Mouse (Mus musculus): ENCODE measurements around the gene Mdc1. TPM values are rescaled to one million over a fixed set of nuclear protein-coding genes. Genes with fewer than 3 reads are reported as not detected.
A peak's percentile ranks its signal among the peaks of the same experiment; 100 is the strongest.

Gene Mdc1
- total RNA-seq, 2 experiments from 2014 or later = 17.6 to 17.7 TPM

DNA sequence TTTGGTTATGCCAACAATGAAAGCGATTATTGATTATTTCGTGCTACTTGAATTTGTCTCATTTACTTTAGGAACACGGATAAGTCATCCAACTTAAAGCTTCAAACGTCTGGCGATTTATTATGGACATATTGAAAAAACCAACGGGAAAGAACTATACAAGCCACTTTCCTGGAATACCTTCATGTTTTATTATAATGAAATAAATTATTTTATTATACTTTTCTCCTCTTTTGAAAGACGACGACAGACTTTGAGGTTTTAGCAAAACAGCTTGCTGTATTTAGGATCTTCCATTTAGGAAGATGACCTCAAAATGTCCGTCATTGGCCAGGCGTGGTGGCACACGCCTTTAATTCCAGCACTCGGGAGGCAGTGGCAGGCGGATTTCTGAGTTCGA, 754 bp upstream of the Mdc1 start:
- DNase-seq (ENCODE audit: low spot score in 2 of 2) = no peak

DNA sequence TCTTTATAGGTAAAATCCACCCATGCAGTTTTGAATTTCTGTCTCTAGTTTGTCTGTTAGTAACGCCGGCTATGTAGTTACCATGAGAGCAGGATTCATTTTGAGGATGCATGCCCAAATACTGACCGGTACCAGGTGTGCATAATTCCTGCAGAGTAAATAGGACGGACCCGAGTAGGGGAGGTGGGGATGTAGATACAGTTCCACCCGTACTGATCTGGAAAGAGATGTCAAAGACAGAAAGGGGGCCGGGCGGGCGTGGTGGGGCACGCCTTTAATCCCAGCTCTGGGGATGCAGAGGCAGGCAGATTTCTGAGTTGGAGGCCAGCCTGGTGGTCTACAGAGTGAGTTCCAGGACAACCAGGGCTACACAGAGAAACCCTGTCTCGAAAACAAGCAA, 691 bp downstream of the Mdc1 start:
- DNase-seq (ENCODE audit: low spot score in 2 of 2) = no peak

DNA sequence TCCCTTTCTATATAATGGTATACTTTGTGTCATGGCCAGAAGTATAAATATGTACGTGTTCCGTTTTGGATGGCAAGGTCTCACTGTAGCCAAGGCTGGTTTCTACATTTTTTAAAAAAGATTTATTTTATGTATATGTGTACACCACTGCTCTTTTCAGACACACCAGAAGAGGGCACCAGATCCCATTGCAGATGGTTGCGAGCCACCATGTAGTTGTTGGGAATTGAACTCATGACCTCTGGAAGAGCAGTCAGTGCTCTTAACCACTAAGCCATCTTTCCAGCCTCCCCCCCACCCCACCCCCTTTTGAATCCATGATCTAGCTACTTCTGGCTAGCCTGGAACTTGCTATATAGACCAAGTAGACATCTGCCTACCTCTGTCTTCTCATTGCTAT, 2.2 kb downstream of the Mdc1 start:
- no peak for DNase-seq (ENCODE audit: low spot score in 2 of 2)

- peak; percentile 44 to 52 for DNase-seq (ENCODE audit: low spot score in 2 of 2)
Measured at GRCm38 (mm10) chr17:35848112-35848511, 6.8 kb downstream of the Mdc1 start.

- DNase-seq (ENCODE audit: low spot score in 2 of 2) = no peak
Measured at GRCm38 (mm10) chr17:35850974-35851373, 9.7 kb downstream of the Mdc1 start.

DNA sequence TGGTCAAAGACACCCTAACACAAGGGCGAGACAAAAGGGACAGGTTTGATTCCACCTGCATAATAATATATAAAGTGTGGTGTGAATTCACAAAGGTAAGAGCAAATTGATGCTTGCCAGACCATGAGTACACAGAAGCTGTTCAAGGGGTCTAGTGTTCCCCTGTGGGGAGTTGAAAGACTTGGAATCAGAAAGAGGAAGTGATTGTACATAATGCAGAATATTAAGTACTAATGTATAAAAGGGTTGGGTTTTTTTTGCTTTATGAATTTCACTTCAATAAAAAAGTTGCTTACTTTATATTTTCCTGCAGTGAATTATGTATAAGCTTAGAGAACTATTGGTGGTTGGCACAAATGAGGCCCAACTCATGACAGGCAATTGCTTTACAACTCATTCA, 18.1 kb downstream of the Mdc1 start:
- no peak for DNase-seq (ENCODE audit: low spot score in 2 of 2)

- DNase-seq (ENCODE audit: low spot score in 2 of 2) = no peak
Measured at GRCm38 (mm10) chr17:35859835-35860234, 18.5 kb downstream of the Mdc1 start.

DNA sequence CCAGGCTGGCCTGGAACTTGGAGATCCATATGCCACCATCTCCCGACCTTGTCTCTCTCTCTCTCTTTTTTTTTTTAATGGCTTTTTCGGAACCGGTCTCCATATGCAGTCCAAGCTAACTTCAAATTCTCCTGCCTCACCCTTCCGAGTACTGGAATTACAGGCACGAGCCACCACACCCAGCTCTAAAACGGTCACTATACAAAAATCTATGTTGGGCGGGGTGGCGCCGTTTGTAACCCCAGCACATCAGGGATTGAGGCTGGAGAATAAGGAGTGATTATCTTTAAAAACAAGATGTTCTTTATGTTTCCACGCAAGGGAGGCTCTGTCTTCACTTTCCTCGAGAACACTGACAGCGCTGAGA, 19.5 kb downstream of the Mdc1 start:
- no peak for DNase-seq (ENCODE audit: low spot score in 2 of 2)

- DNase-seq (ENCODE audit: low spot score in 2 of 2) = peak; percentile 88 to 92
Measured at GRCm38 (mm10) chr17:35861198-35861857, 20.0 kb downstream of the Mdc1 start, which contains the start of gene Nrm. TSS of gene Nrm (plus strand) at chr17:35861318.

GRCm38 (mm10) chr17:35864832-35865353, 23.6 kb downstream of the Mdc1 start:
- DNase-seq (ENCODE audit: low spot score in 2 of 2) = no peak

DNA sequence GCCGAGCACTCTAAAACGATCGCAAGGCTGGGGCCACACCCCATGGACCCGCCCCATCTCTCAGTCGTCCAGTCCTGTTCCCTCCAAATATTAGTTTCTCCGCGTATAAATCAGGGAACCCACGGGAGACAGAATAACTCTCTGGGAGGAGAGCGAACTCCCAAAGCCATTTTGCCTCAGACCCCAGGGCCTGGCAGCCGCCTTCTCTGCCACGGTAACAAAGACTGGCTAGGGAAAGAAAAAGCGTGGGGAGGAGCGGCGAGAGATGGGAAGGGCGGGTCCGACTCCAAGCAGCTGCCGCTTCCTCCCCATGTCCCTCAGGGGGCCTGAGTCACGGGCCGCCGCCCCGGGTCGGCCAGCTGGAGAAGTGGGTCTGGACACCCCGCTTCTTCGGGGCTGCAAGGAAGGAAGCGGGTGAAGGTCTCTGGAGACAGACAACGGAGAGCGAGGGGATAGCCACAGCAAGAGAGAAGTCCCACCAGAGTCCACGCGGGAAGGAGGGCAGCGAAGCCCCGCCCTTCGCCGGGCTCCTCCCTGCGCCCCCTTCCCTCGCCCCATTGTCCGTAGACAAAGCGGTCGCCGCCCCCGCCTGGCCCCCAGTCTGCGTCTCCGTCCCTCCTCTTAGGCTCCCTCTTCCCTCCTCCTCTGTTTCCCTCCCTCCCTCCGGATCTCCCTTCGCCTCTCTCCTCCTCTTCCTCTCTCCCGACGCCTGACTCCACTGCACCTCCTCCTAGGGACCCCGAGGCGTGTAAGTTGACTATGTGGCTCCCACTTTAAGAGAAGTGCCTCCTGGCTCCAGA, 24.4 kb downstream of the Mdc1 start, which contains the start of gene Ppp1r18:
Gene Ppp1r18, plus strand, starts transcription at position 113 of the 800 bp plus-strand sequence.
- no peak for DNase-seq (ENCODE audit: low spot score in 2 of 2)

GRCm38 (mm10) chr17:35866281-35866831, 25.0 kb downstream of the Mdc1 start:
- DNase-seq (ENCODE audit: low spot score in 2 of 2) = peak in 1 of 2 experiments; percentile 34

DNA sequence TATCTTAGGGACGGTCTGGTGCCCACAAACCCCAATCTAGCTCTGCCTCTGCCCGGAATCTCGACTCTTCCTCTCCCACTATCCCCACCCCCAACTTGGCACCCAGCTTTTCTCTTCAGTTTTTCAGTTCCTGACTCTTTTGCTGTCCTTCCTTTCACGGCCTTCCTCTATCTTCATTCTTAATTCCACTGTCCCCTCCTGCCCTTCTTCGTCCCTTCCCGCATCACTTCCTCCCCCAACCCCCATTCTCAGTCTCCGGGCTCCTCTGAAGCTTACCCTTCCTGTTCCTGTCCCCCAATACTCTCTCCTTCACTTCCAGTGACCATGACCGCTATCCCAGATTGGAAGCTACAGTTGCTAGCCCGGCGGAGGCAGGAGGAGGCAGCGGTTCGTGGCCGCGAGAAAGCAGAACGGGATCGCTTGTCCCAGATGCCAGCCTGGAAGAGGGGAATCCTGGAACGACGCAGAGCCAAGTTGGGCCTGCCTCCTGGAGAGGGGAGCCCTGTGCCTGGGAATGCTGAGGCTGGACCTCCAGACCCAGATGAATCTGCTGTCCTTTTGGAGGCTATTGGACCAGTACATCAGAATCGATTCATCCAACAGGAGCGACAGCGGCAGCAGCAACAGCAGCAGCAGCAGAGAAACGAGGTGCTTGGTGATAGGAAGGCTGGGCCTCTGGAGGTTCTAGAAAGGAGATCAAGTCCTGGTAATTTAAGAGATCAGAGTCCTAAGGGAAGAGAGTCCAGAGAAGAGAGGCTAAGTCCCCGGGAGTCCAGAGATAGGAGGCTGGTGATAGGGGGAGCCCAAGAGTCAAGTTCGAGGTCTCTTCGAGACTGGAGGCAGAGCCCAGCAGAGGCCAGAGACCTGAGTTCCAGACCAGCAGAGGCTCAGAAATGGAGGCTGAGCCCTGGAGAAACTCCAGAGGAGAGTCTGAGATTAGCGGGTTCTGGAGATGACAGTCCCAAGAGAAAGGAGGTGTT, 25.9 kb downstream of the Mdc1 start:
- no peak for DNase-seq (ENCODE audit: low spot score in 2 of 2)

DNA sequence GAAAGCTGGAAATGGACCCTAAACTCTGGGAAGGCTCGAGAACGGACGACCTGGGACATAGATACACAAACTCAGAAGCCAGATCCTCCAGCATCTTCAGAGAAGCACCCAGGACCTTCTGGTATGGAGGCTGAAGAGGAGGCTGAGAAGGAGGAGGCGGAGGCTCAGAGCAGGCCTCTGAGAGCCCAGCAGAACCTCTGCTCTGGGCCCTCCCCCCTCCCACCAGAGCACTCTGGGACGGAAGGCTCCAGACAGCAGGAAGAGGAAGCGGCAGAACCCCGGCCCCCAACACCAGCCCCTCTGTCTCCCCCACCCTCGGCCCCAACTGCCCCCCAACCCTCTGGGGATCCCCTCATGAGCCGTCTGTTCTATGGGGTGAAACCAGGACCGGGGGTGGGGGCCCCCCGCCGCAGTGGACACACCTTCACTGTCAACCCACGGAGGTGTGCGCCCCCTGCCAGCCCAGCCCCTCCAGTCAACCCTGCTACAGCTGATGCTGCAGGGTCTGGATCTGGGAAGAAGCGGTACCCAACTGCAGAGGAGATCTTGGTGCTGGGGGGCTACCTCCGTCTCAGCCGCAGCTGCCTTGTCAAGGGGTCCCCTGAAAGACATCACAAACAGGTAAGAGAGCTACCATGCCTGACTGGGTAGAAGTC, 27.0 kb downstream of the Mdc1 start:
- no peak for DNase-seq (ENCODE audit: low spot score in 2 of 2)

DNA sequence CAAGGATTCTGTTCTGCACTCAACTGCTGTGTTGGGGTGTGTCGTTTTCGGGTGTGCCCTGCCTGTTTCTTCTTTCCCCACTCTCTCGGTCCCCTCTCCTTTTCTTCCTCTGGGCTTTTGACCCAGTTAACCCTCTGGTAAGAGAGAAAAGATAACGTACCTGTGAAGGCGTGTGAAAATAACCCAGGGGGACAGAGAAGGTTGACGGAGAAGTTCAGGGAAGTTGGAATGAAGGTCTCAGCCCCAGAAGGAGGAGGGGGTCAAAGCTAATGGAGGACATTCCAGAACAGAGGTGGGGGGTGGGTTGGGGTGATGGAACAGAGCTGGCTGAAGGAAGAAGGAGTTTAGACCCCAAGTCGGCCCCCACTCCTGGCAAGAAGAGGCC, 27.6 kb downstream of the Mdc1 start:
- no peak for DNase-seq (ENCODE audit: low spot score in 2 of 2)

DNA sequence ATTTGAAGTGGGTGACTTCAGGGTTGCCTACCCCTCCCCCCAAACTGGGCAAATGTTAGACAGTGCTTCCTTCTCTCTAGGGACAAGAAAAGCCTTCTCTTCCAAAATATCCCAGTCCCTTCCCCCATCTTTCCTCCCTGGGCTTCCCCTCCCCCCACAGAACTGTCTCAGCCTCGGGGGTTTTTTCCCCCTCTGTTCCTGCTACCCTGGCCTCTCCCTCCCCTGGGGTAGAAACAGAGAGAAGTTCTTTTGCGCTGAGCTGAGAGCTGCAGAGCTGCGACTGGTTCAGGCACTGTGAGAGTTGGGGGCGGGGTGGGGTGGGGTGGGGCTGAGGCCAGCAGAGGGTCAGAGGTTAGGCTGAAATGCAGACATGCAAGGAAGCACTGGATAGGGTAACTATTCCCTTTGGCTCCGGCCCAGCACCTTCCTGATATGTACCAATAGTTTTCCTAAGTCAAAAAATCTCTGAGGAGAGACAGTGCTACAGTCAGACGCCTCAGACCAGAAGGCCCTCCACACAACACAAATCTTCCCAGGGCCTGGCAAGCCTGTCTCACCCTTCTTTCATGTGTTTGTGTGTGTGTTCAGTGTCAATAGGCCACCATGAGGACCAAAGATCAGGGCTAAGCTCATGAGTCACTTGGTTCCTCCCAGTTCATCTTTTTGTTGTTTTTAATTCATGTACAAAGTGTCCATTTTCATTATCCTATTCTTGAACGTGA, 28.2 kb downstream of the Mdc1 start:
- no peak for DNase-seq (ENCODE audit: low spot score in 2 of 2)

DNA sequence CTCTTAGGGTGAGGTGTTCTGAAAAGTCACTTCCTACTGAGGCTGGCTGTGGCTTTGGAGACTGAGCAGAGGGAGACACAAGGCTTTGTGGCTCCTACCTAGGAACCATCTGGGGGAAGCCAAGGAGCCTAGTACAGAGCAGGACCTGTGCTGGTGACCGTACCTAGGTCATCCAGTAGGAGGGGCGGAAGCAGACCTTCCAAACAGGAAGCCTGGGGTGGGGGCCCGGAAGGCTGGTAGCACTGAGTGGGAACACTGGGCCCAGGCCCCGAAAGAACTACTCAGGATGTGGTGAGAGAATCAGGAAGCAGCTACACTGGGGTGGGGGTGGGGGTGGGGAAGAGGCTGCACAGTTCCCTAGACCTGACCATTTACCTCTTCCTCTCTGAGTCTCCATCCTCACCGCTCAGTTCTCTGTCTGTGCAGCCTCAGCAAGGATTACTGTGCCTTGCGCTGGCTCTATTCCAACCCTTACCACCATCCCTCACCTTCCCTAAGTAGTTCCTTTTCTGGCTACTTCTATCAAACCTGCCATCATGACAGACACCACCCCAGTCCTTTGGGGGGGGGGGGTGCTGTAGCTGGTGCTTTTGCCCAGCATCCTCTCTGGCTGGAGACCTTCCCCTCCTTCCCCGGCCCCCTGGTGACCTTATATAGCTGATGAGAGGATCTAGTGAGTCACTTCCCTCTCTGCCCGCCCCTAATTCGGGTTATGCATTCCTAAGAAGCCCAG, 29.0 kb downstream of the Mdc1 start:
- no peak for DNase-seq (ENCODE audit: low spot score in 2 of 2)

DNA sequence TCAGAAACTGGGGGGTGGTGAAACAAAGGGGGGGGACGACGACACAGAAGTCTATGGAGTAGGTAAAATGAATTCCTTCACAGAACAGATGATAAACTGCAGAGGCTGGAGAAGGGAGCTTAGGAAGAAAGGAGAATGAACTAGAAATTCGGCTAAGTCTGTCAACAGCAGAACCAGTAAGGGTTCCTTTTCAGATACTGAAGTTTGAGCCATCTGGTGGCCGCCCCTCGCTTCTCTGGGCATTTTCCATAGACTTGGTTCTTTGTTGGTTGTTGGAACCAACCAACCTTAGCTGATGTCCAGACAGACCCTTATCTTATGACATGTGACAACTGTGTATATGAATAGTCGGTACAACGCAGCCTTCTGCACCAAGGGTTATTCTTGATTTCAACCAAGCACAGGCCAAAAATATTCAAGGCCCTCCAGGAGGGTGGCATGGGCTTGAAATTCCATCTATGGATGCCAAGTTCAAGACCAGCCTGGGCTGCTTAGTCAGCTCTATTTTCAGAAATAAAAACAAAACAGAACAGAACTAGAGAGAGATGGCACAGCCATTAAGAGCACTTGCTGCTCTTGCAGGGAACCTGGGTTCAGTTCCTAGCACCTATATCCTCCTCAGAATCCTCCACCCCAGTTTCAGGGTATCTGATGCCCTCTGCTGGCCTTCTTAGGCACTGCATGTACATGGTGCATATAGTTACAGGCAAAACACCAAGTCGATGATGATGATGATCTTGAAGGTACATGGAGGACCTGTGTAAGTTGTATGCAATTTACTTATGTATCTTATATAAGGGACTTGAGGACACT, 29.8 kb downstream of the Mdc1 start:
- DNase-seq (ENCODE audit: low spot score in 2 of 2) = no peak
